Mouse (Mus musculus): ENCODE results near the gene Zyg11b. TPM values are rescaled to one million over a fixed set of nuclear protein-coding genes. Genes with fewer than 3 reads are reported as not detected.

The Zyg11b gene
- polyA plus RNA-seq (2014; fragmentation: Nextera tagmentation; extraction: Ambion mirVana), result 14.6 and 15.1 TPM in 2 replicates

DNA sequence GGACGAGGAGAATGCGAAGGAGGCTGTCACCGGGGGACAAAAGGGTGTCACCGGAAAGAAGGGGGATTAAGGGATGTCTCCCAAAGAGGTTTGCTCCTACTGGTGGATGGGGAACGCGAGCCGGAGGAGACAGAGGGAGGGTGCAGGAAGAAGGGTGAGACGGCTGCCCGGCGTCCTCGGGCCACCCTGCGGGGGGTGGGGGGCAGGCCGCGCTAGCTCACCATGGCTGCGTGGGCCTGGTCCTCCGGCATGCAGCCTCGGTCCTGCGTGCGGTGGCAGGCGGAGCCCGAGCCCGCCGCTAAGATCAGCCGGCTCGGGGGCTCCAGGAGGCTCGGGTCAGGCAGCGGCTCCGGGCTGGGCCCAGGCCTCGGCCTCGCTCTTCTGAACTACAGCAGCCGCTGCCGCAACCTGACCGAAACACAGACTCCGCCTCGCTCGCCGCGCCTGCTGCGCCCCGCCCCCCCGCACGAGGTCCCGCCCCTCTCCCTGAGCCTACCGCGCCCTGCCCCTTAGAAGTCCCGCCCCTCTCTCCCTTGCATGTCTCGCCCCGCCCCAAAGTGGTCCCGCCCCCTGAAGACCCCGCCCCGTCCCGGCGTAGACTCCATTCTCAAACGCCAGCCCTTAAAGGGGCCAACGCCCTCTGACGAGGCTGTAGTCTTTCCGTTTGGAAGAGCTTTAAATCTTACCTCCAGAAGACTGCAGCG, at the start of gene Zyg11b:
Zyg11b (minus strand) TSS at position 427 of the 704 bp plus-strand sequence.
- Histone ChIP-seq H3K9me3 (ENCODE audit: control insufficient read depth, low read length) (no peaks in the 10 kb centered on the region), H3K4me3 (ENCODE audit: low read depth, low read length) (peak within 1 kb of the TSS; percentile 92), H3K4me1 (ENCODE audit: control insufficient read depth, insufficient read depth, low read length) (peaks cover 3% of the 10 kb centered on the region; the same call in 1 of the 2 replicates), H3K27me3 (ENCODE audit: control insufficient read depth, insufficient read depth, low read length) (no peaks in the 10 kb centered on the region), H3K36me3 (ENCODE audit: control insufficient read depth, insufficient read depth, low read length) (no peaks in the 10 kb centered on the region), H3K27ac (replicated peaks; ENCODE audit: low read depth, low read length) (peak within 1 kb of the TSS; percentile 52; the same call in 1 of the 2 replicates), H3K9ac (ENCODE audit: low read length) (peak within 1 kb of the TSS; percentile 93), H3K4me2 (ENCODE audit: low read depth, severe bottlenecking) (peak within 1 kb of the TSS; percentile 92)
- peak; percentile 95 for DNase-seq (ENCODE audit: low spot score)
- WGBS, result under 1% methylated on average over 47 of the region's 58 CpGs
- peak; percentile 93 for ATAC-seq (ENCODE audit: insufficient number of reproducible peaks, low FRiP score, low TSS enrichment, low read depth)

DNA sequence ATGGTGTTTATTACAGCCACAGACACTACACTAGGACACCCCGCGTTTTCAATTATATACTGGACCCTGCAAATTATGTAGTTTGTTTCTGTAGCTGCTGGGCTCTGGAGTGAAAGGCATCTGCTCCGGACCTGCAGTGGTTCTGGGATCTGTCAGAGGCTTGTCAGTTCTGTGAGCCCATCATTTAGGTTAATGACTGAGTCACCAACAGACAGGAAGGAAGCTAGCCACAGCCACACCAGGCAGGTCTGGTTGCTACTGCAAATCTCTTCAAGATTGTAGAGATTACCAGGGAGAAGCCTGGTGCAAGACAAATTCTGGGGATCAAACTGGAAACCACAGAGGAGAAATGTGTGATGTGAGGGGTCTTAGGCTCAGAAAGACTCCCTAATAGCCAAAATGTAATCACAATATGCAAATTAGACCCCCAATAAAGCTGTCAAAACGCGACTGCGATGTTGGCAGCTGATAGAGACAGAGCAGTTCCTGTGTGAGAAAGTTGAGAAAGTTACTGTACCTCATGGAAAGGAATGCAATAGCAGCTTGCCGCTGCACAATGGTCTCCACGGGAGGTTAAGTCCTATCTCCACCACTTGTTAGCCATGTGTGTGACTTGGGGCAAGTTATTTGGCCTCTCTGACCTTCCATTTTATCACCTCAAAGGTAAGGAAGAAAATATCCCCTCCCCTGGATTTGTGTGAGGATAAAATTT, 49.1 kb upstream of the Zyg11b start:
- Histone ChIP-seq H3K27me3 (ENCODE audit: control insufficient read depth, insufficient read depth, low read length) (no peaks in the 10 kb centered on the region), H3K4me1 (ENCODE audit: control insufficient read depth, insufficient read depth, low read length) (peaks cover 53% of the 10 kb centered on the region), H3K4me3 (ENCODE audit: low read depth, low read length) (no peak overlapping the region), H3K4me2 (ENCODE audit: low read depth, severe bottlenecking) (peak overlapping the region; percentile 26; the same call in 1 of the 2 replicates), H3K36me3 (ENCODE audit: control insufficient read depth, insufficient read depth, low read length) (no peaks in the 10 kb centered on the region), H3K9ac (ENCODE audit: low read length) (no peak overlapping the region), H3K27ac (replicated peaks; ENCODE audit: low read depth, low read length) (peak overlapping the region; percentile 79), H3K9me3 (ENCODE audit: control insufficient read depth, low read length) (no peaks in the 10 kb centered on the region)
- DNase-seq (ENCODE audit: low spot score) (peak; percentile 42), ATAC-seq (ENCODE audit: insufficient number of reproducible peaks, low FRiP score, low TSS enrichment, low read depth) (no peak)
- WGBS, result 7% methylated on average over 8 of the region's 8 CpGs

DNA sequence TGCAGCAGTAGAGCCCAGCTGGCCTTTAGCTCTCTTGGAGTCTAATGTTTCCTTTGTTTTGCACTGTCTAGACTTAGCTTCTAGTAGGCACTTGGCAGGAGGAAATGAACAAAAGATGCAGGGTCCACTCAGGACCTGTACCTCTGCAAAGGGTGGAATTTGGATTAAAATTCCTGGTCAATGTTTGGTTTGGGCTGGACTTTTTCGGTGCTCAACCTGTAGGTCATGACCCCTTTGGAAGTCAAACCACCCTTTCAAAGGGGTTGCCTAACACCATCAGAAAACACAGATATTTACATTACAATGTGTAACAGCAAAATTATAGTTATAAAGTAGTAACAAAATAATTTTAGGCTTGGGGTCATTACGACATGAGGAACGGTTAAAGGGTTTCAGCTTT, 48.2 kb upstream of the Zyg11b start:
- WGBS, result 61% methylated on average over 3 of the region's 3 CpGs
- Histone ChIP-seq H3K27me3 (ENCODE audit: control insufficient read depth, insufficient read depth, low read length) (no peaks in the 10 kb centered on the region), H3K4me1 (ENCODE audit: control insufficient read depth, insufficient read depth, low read length) (peaks cover 58% of the 10 kb centered on the region), H3K4me3 (ENCODE audit: low read depth, low read length) (no peak overlapping the region), H3K9me3 (ENCODE audit: control insufficient read depth, low read length) (no peaks in the 10 kb centered on the region), H3K36me3 (ENCODE audit: control insufficient read depth, insufficient read depth, low read length) (no peaks in the 10 kb centered on the region), H3K4me2 (ENCODE audit: low read depth, severe bottlenecking) (no peak overlapping the region), H3K27ac (replicated peaks; ENCODE audit: low read depth, low read length) (peak overlapping the region; percentile 79), H3K9ac (ENCODE audit: low read length) (no peak overlapping the region; the same call in 1 of the 2 replicates)
- ATAC-seq (ENCODE audit: insufficient number of reproducible peaks, low FRiP score, low TSS enrichment, low read depth) (no peak), DNase-seq (ENCODE audit: low spot score) (no peak)

DNA sequence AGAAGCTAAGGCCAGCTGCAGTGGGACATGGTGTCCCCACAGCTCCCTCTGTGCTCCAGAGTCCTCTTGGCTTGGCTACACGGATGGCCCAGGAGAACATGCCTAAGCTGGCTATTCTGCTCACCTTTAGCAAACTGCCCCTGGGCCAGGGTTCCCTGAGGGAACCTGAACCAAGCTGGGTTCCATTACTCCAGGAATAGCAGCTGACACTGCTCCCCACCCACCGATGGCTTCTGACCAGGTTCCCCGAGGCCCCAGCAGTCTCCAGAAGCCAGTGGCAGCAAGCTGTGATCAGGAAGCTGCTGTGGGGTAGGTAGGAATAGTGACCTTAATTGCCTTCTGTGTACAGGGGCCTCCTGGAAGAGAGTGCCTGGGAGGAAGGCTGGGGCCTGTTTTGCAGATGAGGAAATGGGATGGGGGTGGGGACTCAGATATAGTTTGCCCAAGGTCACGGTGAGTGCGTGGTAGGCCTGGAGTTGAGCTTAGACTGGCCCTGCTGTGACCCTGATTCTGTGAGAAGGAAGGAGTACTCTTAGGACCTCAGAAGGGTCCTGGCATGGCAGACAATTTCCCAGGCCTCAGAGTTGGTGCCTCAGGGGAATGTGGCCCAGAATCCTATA, 47.5 kb upstream of the Zyg11b start:
- Histone ChIP-seq H3K4me1 (ENCODE audit: control insufficient read depth, insufficient read depth, low read length) (peaks cover 58% of the 10 kb centered on the region), H3K9ac (ENCODE audit: low read length) (peak overlapping the region; percentile 32; the same call in 1 of the 2 replicates), H3K4me2 (ENCODE audit: low read depth, severe bottlenecking) (no peak overlapping the region), H3K27me3 (ENCODE audit: control insufficient read depth, insufficient read depth, low read length) (no peaks in the 10 kb centered on the region), H3K36me3 (ENCODE audit: control insufficient read depth, insufficient read depth, low read length) (no peaks in the 10 kb centered on the region), H3K4me3 (ENCODE audit: low read depth, low read length) (no peak overlapping the region), H3K9me3 (ENCODE audit: control insufficient read depth, low read length) (no peaks in the 10 kb centered on the region), H3K27ac (replicated peaks; ENCODE audit: low read depth, low read length) (peak overlapping the region; percentile 79)
- 13% methylated on average over 5 of the region's 5 CpGs for WGBS
- ATAC-seq (ENCODE audit: insufficient number of reproducible peaks, low FRiP score, low TSS enrichment, low read depth) (peak; percentile 48), DNase-seq (ENCODE audit: low spot score) (peak; percentile 79)

DNA sequence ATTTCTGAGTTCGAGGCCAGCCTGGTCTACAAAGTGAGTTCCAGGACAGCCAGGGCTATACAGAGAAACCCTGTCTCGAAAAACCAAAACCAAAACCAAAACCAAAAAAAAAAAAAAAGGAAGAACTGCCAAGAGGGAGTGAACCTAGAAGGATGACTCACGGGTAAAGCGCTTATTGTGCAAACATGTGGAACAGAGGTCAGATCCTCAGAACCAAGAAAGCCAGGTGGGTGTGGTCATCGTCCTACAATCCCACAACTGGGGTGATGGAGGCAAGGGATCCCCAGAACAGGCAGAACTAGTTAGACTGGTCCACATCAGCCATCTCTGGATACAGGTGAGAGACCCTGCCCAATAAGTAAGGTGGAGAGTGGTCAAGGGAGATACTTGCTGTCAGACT, 46.2 kb upstream of the Zyg11b start:
- WGBS, result 93% methylated on average over 5 of the region's 5 CpGs
- no peak overlapping the region for H3K9ac ChIP-seq (ENCODE audit: low read length)
- peaks cover 58% of the 10 kb centered on the region for H3K4me1 ChIP-seq (ENCODE audit: control insufficient read depth, insufficient read depth, low read length)
- no peaks in the 10 kb centered on the region for H3K9me3 ChIP-seq (ENCODE audit: control insufficient read depth, low read length)
- DNase-seq (ENCODE audit: low spot score), result no peak
- peak overlapping the region; percentile 79 for H3K27ac ChIP-seq (replicated peaks; ENCODE audit: low read depth, low read length)
- no peaks in the 10 kb centered on the region for H3K27me3 ChIP-seq (ENCODE audit: control insufficient read depth, insufficient read depth, low read length)
- ATAC-seq (ENCODE audit: insufficient number of reproducible peaks, low FRiP score, low TSS enrichment, low read depth), result no peak
- H3K36me3 ChIP-seq (ENCODE audit: control insufficient read depth, insufficient read depth, low read length), result no peaks in the 10 kb centered on the region
- H3K4me3 ChIP-seq (ENCODE audit: low read depth, low read length), result no peak overlapping the region
- H3K4me2 ChIP-seq (ENCODE audit: low read depth, severe bottlenecking), result no peak overlapping the region

DNA sequence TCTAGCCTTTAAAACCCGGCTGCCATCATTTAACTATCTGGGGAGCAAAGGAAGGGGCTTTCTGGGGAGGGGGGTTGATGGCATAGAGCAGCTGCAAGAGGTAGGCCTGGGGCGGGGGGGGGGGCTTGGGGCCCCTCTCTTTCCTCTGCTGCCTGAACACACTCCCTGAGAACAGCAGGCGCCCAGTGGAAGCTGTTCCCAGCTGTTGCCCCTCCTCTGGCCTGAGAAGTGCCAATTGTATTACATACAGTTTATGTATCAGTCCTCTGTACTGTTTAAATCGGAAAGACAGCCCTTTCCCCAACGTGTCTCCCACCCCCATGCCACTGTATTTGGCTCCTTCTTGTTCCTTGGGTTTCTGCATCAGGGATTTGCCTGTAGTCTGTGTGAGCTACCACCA, 44.9 kb upstream of the Zyg11b start:
- WGBS, result 47% methylated on average over 5 of the region's 5 CpGs

DNA sequence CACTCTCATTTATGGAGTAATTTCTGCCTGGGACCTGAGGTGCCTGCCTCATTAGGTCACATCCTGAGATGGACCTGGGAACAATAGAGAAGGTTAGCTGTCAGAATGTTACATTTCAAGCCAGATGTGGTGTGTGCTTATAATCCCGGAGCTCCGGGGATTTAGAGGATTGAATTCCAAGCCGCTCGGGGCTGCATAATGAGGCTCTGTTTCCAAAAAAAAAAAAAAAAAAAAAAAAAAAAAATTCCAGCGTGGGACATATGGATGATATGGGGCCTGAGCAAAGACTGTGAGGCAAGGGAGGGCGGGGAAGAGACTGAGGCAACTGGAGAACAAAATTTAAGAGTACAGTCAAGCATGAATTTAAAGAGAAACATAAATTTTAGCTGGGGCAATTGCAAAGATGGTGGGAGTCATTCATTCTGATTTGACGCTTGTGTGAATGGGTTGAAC, 43.8 kb upstream of the Zyg11b start:
- H3K27me3 ChIP-seq (ENCODE audit: control insufficient read depth, insufficient read depth, low read length), result no peaks in the 10 kb centered on the region
- no peak overlapping the region for H3K4me2 ChIP-seq (ENCODE audit: low read depth, severe bottlenecking)
- no peaks in the 10 kb centered on the region for H3K9me3 ChIP-seq (ENCODE audit: control insufficient read depth, low read length)
- H3K9ac ChIP-seq (ENCODE audit: low read length), result peak overlapping the region; percentile 23; the same call in 1 of the 2 replicates
- H3K36me3 ChIP-seq (ENCODE audit: control insufficient read depth, insufficient read depth, low read length), result peaks cover 3% of the 10 kb centered on the region; the same call in 1 of the 2 replicates
- peaks cover 44% of the 10 kb centered on the region for H3K4me1 ChIP-seq (ENCODE audit: control insufficient read depth, insufficient read depth, low read length)
- peak overlapping the region; percentile 87 for H3K27ac ChIP-seq (replicated peaks; ENCODE audit: low read depth, low read length)
- WGBS, result 10% methylated on average over 7 of the region's 7 CpGs
- DNase-seq (ENCODE audit: low spot score) (peak; percentile 57), ATAC-seq (ENCODE audit: insufficient number of reproducible peaks, low FRiP score, low TSS enrichment, low read depth) (peak; percentile 42)
- H3K4me3 ChIP-seq (ENCODE audit: low read depth, low read length), result no peak overlapping the region

More for the DNA sequence above, 44.9 kb upstream of the Zyg11b start:
- DNase-seq (ENCODE audit: low spot score) (peak; percentile 41), ATAC-seq (ENCODE audit: insufficient number of reproducible peaks, low FRiP score, low TSS enrichment, low read depth) (no peak)
- H3K4me1 ChIP-seq (ENCODE audit: control insufficient read depth, insufficient read depth, low read length), result peaks cover 52% of the 10 kb centered on the region
- H3K4me3 ChIP-seq (ENCODE audit: low read depth, low read length), result no peak overlapping the region
- H3K27ac ChIP-seq (replicated peaks; ENCODE audit: low read depth, low read length), result peak overlapping the region; percentile 87
- no peak overlapping the region for H3K4me2 ChIP-seq (ENCODE audit: low read depth, severe bottlenecking)
- peaks cover under 1% of the 10 kb centered on the region; the same call in 1 of the 2 replicates for H3K36me3 ChIP-seq (ENCODE audit: control insufficient read depth, insufficient read depth, low read length)
- H3K9ac ChIP-seq (ENCODE audit: low read length), result no peak overlapping the region
- H3K27me3 ChIP-seq (ENCODE audit: control insufficient read depth, insufficient read depth, low read length), result no peaks in the 10 kb centered on the region
- H3K9me3 ChIP-seq (ENCODE audit: control insufficient read depth, low read length), result no peaks in the 10 kb centered on the region

DNA sequence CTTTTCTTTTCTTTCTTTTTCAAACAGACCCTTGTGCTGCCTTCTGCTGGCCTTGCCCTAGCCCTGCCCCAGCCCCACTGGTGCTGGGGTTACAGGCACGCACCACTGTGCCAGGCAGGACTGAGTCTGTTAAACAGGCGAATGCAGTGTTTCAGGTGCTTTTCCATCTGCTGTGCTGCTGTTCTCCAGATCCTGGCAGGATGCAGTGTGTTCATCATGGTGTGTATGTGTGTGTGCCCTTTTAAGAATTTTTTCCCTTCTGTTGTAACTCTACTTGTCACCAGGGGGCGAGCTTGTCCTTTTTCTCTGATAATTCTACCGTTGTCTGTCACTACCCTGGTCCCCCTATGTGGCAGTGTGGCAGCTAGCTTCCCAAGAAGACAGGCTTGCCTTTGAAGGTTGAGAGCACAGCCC, 38.4 kb upstream of the Zyg11b start:
- Histone ChIP-seq H3K27me3 (ENCODE audit: control insufficient read depth, insufficient read depth, low read length) (no peaks in the 10 kb centered on the region), H3K4me1 (ENCODE audit: control insufficient read depth, insufficient read depth, low read length) (peaks cover 5% of the 10 kb centered on the region), H3K9me3 (ENCODE audit: control insufficient read depth, low read length) (no peaks in the 10 kb centered on the region), H3K36me3 (ENCODE audit: control insufficient read depth, insufficient read depth, low read length) (peaks cover 11% of the 10 kb centered on the region), H3K4me2 (ENCODE audit: low read depth, severe bottlenecking) (no peak overlapping the region), H3K4me3 (ENCODE audit: low read depth, low read length) (no peak overlapping the region), H3K9ac (ENCODE audit: low read length) (no peak overlapping the region), H3K27ac (replicated peaks; ENCODE audit: low read depth, low read length) (no peak overlapping the region)
- ATAC-seq (ENCODE audit: insufficient number of reproducible peaks, low FRiP score, low TSS enrichment, low read depth) (peak; percentile 81), DNase-seq (ENCODE audit: low spot score) (peak; percentile 83)
- 25% methylated on average over 4 of the region's 4 CpGs for WGBS

Data from limb, embryonic 11.5 days (tissue).